Comparison of ENCODE assay signal across 10 mouse cellular contexts in genomic region chr11:88488175-88488940, GRCm38 (mm10).
DNase-seq lines count a peak whose midpoint lies in the region; ATAC-seq and TF ChIP-seq lines count a peak whose summit lies in the region.
"Had no signal": no experiment of that assay in that cellular context is flagged by ENCODE, and none has a peak within 500 bp of the region (broad histone marks: within the 10 kb centered on the region; RNA-seq: fewer than 3 reads in every experiment).

No protein-coding gene starts in this region.

- H3K4me2 ChIP-seq in limb, embryonic 14.5 days (replicated peaks; ENCODE audit: low read depth, low read length, severe bottlenecking): no peak overlapping the region
- no peak overlapping the region for H3K4me2 ChIP-seq in forebrain, embryonic 14.5 days (ENCODE audit: low read length)
- no peak overlapping the region for H3K4me2 ChIP-seq in hindbrain, embryonic 13.5 days
- no peak overlapping the region for H3K4me2 ChIP-seq in neural tube, embryonic 15.5 days
- H3K4me2 ChIP-seq: embryonic facial prominence, embryonic 15.5 days; liver, embryonic 15.5 days had no signal

- peak; percentile 23 for ATAC-seq in limb, embryonic 14.5 days (ENCODE audit: low FRiP score, low read depth)
- peak; percentile 40 for ATAC-seq in forebrain, embryonic 14.5 days
- no peak; the same call in none of the 2 replicates for ATAC-seq in hindbrain, embryonic 13.5 days (ENCODE audit: low FRiP score)
- ATAC-seq in neural tube, embryonic 15.5 days (ENCODE audit: low FRiP score): 0 out of 2 replicates have a peak, but pooled peaks have one; percentile 48

- intact Hi-C loops in left cerebral cortex, postnatal 10 days (cut with DNase I): no loop called here

- H3K36me3 ChIP-seq in limb, embryonic 14.5 days (ENCODE audit: control insufficient read depth, insufficient read depth, low read length): no peaks in the 10 kb centered on the region
- H3K36me3 ChIP-seq in limb, embryonic 10.5 days: peaks cover 16% of the 10 kb centered on the region
- no peaks in the 10 kb centered on the region for H3K36me3 ChIP-seq in forebrain, embryonic 14.5 days (ENCODE audit: control insufficient read depth, insufficient read depth, low read length)
- H3K36me3 ChIP-seq in hindbrain, embryonic 13.5 days: no peaks in the 10 kb centered on the region
- no peaks in the 10 kb centered on the region for H3K36me3 ChIP-seq in neural tube, embryonic 15.5 days
- H3K36me3 ChIP-seq: embryonic facial prominence, embryonic 15.5 days; liver, embryonic 15.5 days had no signal

- H3K9me3 ChIP-seq in limb, embryonic 14.5 days (ENCODE audit: control insufficient read depth, low read length): no peaks in the 10 kb centered on the region
- H3K9me3 ChIP-seq in limb, embryonic 10.5 days (replicated peaks): no peaks in the 10 kb centered on the region
- no peaks in the 10 kb centered on the region for H3K9me3 ChIP-seq in forebrain, embryonic 14.5 days (replicated peaks; ENCODE audit: control insufficient read depth, low read length)
- H3K9me3 ChIP-seq in hindbrain, embryonic 13.5 days: no peaks in the 10 kb centered on the region
- no peaks in the 10 kb centered on the region for H3K9me3 ChIP-seq in neural tube, embryonic 15.5 days (replicated peaks)
- H3K9me3 ChIP-seq: embryonic facial prominence, embryonic 15.5 days; liver, embryonic 15.5 days had no signal

- H3K27ac ChIP-seq in limb, embryonic 14.5 days (replicated peaks; ENCODE audit: low read depth, low read length): no peak overlapping the region
- H3K27ac ChIP-seq in limb, embryonic 10.5 days: no peak overlapping the region
- H3K27ac ChIP-seq in forebrain, embryonic 14.5 days (ENCODE audit: low read depth, low read length): peak overlapping the region; percentile 75
- peak overlapping the region; percentile 86 for H3K27ac ChIP-seq in hindbrain, embryonic 13.5 days
- peak overlapping the region; percentile 69 for H3K27ac ChIP-seq in neural tube, embryonic 15.5 days (replicated peaks)
- H3K27ac ChIP-seq: liver, embryonic 15.5 days; stomach, postnatal 0 days had no signal

- no peak for TF ChIP-seq POLR2A in limb, embryonic 14.5 days (IDR thresholded peaks at IDR 0.05; ENCODE audit: borderline replicate concordance, extremely low read depth, insufficient read depth, insufficient read length)

- H3K4me3 ChIP-seq in limb, embryonic 14.5 days (replicated peaks; ENCODE audit: low read length): no peak overlapping the region
- no peak overlapping the region for H3K4me3 ChIP-seq in limb, embryonic 10.5 days
- H3K4me3 ChIP-seq in forebrain, embryonic 14.5 days (ENCODE audit: low read depth, low read length): no peak overlapping the region
- no peak overlapping the region for H3K4me3 ChIP-seq in hindbrain, embryonic 13.5 days
- H3K4me3 ChIP-seq in neural tube, embryonic 15.5 days (replicated peaks): no peak overlapping the region
- H3K4me3 ChIP-seq: embryonic facial prominence, embryonic 15.5 days; liver, embryonic 15.5 days had no signal

- peaks cover 19% of the 10 kb centered on the region for H3K4me1 ChIP-seq in limb, embryonic 14.5 days (ENCODE audit: control insufficient read depth, insufficient read depth, low read length)
- peaks cover 57% of the 10 kb centered on the region for H3K4me1 ChIP-seq in limb, embryonic 10.5 days
- peaks cover 44% of the 10 kb centered on the region for H3K4me1 ChIP-seq in forebrain, embryonic 14.5 days (ENCODE audit: control insufficient read depth, insufficient read depth, low read length)
- peaks cover 85% of the 10 kb centered on the region for H3K4me1 ChIP-seq in hindbrain, embryonic 13.5 days (replicated peaks)
- H3K4me1 ChIP-seq in neural tube, embryonic 15.5 days: peaks cover 46% of the 10 kb centered on the region

- H3K9ac ChIP-seq in limb, embryonic 14.5 days (ENCODE audit: low read depth, low read length, severe bottlenecking): no peak overlapping the region
- no peak overlapping the region for H3K9ac ChIP-seq in forebrain, embryonic 14.5 days (ENCODE audit: low read length)
- 0 out of 2 replicates have a peak overlapping the region, but pooled peaks have one; percentile 21 for H3K9ac ChIP-seq in hindbrain, embryonic 13.5 days
- H3K9ac ChIP-seq in neural tube, embryonic 15.5 days (replicated peaks): no peak overlapping the region
- H3K9ac ChIP-seq: embryonic facial prominence, embryonic 15.5 days; liver, embryonic 15.5 days had no signal

- no peaks in the 10 kb centered on the region for H3K27me3 ChIP-seq in limb, embryonic 14.5 days (ENCODE audit: control insufficient read depth, insufficient read depth, low read length)
- H3K27me3 ChIP-seq in limb, embryonic 10.5 days (ENCODE audit: low read depth, poor library complexity, severe bottlenecking): no peaks in the 10 kb centered on the region
- no peaks in the 10 kb centered on the region for H3K27me3 ChIP-seq in forebrain, embryonic 14.5 days (replicated peaks; ENCODE audit: control insufficient read depth, insufficient read depth, low read length)
- H3K27me3 ChIP-seq in hindbrain, embryonic 13.5 days: no peaks in the 10 kb centered on the region
- no peaks in the 10 kb centered on the region for H3K27me3 ChIP-seq in neural tube, embryonic 15.5 days (replicated peaks)
- H3K27me3 ChIP-seq: embryonic facial prominence, embryonic 15.5 days; liver, embryonic 15.5 days had no signal

- DNase-seq in limb, embryonic 14.5 days (ENCODE audit: low spot score): no peak
- no peak for DNase-seq in limb, embryonic 10.5 days (ENCODE audit: low spot score)
- DNase-seq in forebrain, embryonic 14.5 days (ENCODE audit: low spot score): peak; percentile 66
- DNase-seq in embryo, embryonic 11 days: no peak
- DNase-seq in left cerebral cortex, postnatal 10 days (ENCODE audit: extremely low spot score in 1 of 2, low spot score in 2 of 2): no peak

- 79% methylated on average over 13 of the region's 13 CpGs for WGBS in limb, embryonic 14.5 days
- WGBS in limb, embryonic 10.5 days: 83% methylated on average over 13 of the region's 13 CpGs
- WGBS in forebrain, embryonic 14.5 days: 35% methylated on average over 12 of the region's 13 CpGs
- 50% methylated on average over 13 of the region's 13 CpGs for WGBS in hindbrain, embryonic 13.5 days
- 56% methylated on average over 13 of the region's 13 CpGs for WGBS in neural tube, embryonic 15.5 days

Comparison
In these comparisons a context has a peak if more than half of its experiments do, and no peak if none do; other contexts are left out.
1. H3K27ac ChIP-seq: peak in forebrain, embryonic 14.5 days (single experiment), hindbrain, embryonic 13.5 days (single experiment) and neural tube, embryonic 15.5 days (single experiment); none in limb, embryonic 14.5 days (single experiment) and limb, embryonic 10.5 days (single experiment).